Mouse (Mus musculus) erythroblast, adult 5-6 weeks (primary cell): ENCODE measurements at regions not wholly inside any gene's neighbourhood (a gene's known extent, or its start where the extent isn't known, plus 50 kb on each side); places are given as distances from the start of the nearest gene placed in this dataset.

Experiments used
- ATAC-seq: replicated peaks from 2 replicates; pipeline ENCODE4 v1.8.0; 2016; ENCODE audit warnings: moderate number of reproducible peaks, mild to moderate bottlenecking, moderate TSS enrichment, inconsistent platforms; ENCODE audit not compliant: poor library complexity, low FRiP score, severe bottlenecking

DNA sequence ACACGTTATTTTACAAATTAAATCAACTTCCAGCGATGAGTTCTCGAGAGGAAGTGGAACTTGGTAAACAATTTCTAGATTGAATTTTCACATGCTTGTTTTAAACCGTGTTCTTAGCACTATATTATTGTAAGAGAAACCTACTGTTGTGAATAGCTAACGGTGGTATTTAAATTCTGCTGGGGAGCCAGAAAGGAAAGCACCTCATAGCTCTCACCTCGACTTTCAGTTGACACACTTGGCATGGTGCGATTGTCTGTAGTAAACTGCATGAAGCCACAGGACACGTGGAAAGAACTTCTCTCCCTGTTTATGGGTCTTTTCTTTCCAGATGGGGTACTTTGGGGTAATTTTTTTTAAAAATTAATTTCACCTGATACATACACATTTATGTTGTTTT is 353.8 kb downstream of the Foxo1 start:
- ATAC-seq, result no peak

DNA sequence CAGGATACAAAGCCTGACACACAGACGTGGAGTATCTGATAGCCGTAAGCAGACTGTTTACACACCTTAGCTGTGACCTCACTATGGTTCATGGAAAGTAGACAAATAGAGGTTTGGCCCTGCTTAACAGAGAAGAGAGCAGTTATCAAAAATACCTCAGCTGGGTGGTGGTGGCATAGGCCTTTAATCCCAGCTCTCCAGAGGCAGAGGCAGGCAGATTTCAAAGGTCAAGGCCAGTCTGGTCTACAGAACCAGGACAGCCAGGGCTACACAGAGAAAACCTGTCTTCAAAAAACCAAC is 350.7 kb downstream of the Foxo1 start:
- ATAC-seq, result no peak

DNA sequence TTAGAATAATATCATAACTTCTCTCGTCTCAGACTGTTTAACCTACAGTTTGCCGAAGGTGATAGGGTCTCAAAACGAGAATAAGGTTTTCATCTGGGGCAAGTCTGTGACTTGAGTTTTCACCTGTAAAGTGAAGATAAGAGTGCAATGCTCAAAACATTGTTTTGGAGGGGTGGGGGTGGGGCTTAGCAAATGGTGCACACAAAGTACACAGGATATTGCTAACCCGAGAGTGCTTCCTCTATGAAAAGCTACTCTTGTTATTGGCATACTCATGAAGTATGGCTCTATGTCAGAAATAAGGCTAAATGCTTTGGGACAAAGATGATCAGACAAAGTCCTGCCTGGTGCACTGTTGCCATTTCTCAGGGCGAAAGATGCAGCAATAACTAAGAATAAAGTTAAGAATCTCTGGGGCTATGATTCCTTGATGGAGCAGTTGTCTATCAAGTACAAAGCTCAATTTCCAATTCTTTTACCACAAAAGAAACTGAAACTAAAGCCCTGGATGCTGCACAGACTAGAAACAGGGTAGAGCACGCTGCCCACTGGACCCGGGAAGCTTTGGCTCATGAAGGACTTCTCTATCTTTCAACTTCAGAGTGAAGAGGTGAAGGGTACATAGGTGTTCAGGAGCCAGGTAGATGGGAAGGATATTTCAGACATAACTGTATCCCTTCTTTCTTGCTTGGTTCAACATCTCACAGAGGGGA is 350.2 kb downstream of the Foxo1 start:
- ATAC-seq, result no peak

DNA sequence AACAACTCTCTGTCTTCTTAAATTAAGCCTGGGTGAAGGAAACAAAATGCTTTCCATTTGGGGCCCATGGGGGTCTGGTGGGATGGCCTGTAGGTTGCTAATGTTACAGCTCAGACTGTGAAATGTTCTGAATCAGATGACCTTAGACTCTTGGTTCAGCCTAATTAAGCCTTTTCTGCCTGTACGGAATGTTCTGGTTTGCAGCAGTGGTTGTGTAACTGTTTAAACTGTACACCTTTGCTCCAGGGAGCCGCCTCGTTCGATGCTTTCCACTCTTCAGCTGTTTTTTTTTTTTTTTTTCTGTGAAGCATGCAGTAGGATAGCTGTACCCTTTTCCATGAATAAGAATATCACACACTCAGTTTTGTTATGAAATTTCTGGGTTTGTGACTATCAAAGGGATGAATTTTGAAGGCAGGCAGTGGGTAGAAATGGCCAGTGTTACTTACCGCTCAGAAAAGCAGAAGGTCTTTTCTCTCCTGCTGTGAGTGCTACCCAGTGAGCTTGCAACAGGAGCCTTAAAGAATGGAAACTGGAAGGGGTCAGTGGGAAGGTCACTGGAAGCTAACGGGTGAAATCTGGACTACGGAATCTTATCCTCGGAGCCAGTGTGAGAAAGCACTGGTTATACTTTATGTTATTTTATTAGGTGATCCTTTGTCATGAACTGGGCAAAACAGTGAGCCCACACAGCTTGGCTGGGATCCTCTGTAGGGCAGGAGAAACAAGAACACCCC is 349.4 kb downstream of the Foxo1 start:
- no peak for ATAC-seq

DNA sequence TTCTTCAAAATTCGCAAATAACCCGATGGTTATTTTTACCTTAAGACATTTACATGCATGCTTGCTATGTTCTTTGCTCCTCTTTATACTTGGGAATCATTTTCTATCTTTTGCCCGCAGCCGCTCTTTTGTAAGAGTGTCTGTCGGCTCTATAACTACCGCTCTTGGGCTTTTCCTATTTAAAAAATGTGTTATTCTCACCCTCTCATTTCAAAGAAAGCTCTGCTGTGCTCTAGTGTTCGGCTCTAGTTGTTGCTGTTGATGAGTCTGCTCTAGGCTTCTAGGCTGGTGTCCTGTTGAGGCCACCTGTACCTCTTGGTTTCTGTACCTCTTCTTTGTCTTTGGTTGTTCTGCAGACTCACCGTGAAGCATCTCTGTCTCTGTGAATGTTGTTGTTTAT is 343.7 kb downstream of the Foxo1 start:
- no peak for ATAC-seq

DNA sequence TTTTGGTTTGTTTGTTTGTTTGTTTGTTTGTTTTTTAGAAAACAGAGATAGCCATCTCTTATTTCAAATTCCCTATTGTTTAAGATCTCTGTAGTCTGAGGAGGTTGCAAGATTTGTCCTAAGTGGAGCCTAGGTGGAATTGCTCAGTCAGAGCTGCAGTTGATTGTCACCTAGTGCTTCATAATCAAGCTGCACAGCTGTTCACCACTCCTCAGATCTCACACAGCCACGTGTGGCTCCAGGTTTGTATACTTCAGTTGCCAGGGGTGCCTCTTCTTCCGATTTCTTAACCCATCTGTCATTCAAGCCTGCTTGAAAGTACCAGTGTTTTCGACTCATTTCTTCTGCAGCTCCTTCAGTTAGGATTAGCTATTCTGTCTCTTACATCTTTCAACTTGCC is 342.3 kb downstream of the Foxo1 start:
- no peak for ATAC-seq

DNA sequence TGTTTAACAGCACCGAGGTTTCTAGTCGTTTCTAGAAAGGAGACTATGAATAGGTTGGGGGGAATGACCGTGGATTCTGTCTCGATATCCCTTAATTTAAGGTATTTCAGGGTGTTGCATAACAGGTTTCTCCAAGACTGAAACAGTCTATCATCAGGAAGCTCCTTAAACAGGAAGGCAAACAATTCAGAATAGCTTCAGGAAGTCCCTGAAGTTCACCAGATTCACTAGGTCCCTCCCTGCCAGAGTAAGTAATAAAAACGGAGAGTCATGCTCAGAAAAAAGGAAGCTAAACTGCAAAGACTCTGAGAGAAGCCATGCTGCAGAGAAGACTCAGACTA is 339.9 kb downstream of the Foxo1 start:
- no peak for ATAC-seq

DNA sequence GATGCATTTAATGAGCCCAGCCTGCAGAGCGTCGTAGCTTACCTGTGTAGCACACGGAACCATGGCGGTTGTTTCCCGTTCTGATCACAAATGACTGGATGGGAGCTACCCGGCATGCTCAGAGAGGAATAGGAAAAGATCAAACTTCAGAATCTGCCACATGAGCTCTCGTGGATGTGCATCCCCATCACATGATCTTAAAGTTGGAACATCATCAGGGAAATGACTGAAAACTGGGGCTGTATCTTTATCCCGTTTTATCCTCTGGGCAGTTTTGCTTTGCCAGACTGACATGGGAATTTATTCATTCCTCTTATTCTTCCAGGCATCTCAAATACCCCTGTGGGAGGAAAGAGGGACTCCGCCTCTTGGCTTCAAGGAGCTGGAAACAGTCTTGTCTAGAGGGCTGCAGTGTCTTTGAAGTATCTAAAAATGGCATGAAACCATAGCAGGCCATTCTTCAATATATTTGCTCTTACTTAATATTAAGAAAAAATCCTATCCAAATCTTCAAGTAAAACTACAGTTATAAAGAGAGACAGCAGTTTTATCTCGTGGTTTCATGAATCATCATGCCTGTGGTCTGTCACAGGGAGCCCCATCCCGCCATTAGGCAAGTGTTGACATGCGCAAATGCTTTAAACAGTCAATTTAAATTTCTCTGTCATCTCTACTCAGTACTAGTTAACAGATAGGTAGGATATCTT is 339.4 kb downstream of the Foxo1 start:
- no peak for ATAC-seq

DNA sequence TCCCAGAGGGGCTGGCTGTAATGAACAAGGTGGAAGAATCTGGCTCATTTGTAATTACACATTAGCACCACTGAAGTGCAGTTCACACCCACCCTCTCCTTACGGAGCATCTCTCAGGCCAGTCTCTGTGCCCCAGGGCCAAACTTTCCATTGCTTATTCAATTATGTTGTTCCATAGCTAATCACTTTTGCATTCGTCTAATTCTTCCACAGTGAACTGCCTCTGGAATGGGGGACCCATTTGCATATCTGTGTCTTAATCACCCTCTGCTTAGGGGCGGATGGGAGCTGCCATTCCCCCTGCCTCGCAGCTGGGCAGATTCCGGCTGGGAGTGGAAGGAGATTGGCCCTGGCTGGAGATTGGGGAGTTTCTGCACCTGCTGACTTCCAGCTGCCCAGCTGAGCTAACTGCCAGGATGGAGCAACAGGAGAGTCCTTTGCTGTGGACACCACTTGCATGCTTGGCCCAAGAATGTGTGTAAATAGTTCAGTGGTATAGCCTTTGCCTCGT is 337.2 kb downstream of the Foxo1 start:
- no peak for ATAC-seq

DNA sequence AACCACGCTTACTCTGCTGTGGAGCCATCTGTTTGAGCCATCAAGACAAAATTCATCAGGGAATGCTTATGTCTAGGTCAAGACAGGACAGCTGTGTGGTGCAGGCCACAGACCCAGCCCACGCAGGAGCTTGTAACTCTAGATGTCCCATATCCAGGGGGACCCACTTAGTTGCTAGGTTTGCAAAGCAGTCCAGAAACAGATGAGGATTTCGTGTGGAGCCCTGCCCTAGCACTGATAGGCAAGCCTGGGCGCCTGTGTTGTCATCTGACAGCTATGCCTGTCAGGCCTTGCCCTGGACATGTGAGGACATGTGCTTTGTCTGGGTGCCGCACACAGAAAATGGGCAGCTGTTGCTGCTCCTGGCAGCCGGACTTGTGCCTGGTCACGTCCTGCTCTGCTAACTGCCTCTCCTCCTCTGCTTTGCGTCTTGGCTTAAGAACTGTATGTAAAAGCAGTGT is 335.1 kb downstream of the Foxo1 start:
- ATAC-seq, result no peak

DNA sequence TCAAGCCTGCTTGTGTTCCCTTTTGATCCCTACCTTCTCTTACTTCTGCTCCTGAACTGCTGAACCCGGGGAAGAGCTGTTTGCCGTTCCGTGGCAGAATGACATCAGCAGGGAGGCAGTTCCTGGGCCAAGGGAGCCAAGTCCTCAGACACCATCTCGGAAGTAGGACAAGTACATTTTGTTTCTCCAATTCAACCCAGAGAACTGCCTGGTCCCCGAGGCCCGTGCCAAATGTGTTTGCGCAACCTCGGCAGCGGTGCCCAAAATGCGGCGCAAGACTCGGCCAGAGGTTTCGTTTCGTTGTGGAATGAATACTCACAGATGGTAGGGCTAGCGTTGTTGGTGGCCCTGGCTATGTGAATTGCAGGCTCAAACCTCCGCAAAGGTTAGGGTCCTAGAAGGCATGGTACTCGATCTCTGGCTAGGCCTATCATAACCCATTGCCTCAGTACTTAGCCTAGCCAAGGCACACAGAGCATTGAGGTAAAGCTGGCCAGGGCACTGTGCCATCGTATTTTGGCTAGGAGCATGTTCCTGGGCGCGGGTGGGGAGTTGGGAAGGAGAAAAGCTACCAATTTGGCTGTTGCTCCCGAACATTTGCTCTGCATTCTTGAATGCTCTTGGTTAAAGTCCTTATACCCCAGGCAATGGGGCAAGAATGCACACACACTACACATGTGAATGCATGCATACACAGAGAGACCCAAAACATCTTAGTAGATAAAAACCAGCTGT is 333.0 kb downstream of the Foxo1 start:
- no peak for ATAC-seq

DNA sequence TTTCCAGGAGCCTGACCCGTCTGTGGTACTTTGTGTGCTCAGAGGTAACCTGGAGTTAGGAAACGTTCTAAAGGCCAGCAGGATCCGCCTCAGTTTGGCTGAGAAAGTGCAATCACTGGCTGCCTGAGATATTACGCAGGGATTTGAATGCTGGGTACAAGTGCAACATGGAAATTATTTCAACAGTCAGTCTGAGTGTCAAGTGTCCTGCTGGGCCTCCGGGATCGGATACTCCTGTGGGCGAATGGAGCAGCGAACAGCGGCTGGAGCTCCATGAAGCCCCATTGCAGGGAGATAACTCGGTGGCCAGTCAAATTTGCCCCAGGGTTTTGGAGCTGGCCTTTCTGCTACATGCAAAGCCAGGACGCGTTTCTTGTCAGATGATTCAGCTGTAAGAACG is 332.4 kb downstream of the Foxo1 start:
- no peak for ATAC-seq

DNA sequence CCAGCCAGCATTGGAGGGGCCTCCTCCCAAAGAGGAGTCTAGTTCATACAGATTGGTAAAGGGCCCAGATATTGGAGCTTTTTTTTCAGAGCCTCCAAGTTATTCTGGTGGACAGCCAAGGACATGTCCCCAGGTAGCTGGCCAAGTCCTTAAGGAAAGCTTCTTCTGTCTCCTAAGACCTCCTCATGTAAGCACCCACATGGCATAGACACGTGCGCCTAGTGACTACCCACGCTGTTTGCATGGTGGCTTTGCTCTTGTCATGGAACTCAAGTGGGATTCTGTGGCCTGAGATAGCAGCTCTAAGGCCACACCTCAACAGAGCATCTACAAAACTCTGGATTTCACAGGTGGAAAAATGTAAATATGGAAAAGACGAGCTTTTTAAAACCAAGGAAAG is 332.0 kb downstream of the Foxo1 start:
- no peak for ATAC-seq

DNA sequence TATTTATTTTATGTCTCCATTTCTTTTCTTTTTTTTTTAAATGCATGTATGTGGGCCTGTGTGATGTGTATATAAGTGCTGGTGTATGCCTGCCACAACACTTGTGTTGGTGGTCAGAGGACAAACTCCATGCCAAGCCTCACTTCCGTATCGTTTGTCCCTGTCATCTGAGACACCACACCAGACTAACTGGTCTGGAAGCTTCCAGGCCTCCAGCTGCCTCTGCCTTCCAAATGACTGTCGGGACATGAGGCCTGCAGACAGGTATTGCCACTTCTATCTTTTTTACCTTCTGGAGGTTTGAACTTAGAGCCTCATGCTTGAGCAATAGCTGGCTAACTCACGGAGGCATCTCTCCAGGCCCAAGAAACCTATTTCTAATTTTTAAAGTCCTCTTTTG is 318.3 kb downstream of the Foxo1 start:
- ATAC-seq, result no peak

DNA sequence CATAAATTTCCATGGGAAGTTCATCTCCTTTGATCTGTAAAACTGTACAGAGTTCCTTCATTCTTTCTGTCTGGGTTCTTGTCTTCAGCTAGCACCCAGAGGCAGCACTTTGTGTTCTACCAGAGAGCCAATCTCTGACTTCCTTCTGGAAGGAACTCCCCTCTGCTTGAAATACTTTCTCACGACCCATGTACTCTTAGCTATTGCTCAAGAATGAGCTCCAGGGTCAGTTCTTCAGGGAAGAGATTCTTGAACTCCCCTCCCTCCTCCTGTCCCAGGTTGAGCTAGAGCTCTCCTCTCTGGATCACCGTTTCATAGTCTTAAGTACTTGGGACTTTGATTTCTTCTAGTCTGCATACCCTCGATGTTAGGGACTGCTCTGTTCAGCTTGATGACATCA is 311.8 kb downstream of the Foxo1 start:
- ATAC-seq, result no peak

DNA sequence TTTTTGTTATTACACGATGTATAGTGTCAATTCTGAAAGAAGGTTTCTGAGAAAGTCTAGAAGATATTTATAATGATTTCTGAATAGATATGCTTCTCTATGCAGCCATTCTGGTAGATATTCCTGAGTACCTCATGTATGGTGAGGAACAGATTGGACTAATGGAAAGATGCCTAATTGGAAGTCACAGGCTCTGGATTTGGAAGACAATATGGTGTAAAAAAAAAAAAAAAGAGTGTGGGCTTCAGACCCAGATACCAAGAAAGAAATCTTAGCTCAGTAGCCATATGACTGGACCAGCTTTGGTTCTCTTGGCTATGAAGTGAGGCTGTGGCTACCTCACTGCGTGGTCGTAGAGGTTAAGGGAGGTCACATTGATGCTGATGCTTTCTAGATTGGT is 311.0 kb downstream of the Foxo1 start:
- no peak for ATAC-seq

DNA sequence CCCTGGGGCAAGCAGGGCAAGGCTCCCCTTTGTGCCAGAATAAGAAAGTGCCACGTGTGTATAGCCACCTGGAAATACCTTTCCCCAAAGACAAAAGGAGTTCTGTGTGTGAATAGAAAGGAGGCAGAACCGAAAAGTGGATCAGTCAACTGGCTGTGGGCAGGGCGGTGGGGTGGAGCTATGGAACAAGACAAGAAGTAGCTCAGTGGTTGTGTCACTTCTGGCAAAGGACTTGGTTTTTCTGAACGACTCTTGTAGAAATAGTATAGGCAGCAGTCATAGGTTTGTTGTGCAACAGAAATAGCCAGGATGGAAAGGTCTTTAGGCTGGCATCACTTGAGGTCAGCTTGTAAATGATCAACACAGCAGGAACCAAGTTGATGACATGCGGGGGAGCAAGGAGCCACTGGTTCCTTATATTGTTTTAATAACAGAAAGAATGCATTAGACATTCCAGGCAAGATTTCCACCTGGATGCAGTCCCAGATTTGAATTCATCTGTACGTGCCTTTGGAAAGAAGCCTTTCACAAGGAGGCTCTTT is 308.6 kb downstream of the Foxo1 start:
- ATAC-seq, result no peak

DNA sequence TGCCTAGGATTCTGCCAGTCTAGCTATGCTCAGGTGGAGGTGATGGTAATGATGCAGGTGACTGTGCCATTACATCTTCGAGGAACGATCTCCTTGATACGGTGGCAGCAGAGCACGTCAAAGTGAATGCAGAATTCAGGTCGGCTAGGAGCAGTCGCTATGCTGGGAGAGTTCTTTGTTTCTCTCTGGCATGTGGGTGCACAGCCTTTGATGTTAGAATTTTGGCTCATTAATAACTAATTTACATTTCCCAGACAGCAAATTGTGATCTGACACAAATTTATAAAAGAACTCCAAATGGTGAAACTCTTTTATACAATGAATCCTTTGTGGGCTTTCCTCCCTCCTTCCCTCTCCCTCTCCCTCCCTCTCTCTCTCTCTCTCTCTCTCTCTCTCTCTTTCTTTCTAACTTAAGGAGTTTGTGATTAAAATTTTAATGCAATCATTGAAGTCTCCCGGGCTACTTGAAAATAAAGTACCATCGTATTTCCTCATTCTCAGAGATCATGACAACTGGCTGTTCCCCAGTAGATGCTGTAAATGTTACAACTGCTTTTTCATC is 307.2 kb downstream of the Foxo1 start:
- ATAC-seq, result no peak

DNA sequence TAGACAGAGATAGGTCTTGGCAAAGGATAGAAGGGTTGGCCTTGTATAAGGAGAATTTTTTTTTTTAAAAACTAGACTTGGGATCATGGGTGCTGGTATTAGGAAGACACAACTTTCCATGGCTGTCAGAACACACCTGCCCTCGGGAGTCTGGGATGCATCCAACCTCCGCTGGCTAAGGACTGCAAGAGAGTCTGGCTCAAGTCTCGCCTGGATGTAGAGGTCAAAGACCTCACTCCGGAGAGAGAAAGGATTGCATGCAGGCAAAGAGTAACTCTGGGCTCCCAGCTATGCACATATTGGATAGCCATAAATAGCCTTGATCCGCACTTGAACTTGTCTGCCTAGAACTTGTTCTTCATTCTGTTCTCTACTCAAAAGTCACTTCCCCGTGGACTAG is 306.2 kb downstream of the Foxo1 start:
- no peak for ATAC-seq

DNA sequence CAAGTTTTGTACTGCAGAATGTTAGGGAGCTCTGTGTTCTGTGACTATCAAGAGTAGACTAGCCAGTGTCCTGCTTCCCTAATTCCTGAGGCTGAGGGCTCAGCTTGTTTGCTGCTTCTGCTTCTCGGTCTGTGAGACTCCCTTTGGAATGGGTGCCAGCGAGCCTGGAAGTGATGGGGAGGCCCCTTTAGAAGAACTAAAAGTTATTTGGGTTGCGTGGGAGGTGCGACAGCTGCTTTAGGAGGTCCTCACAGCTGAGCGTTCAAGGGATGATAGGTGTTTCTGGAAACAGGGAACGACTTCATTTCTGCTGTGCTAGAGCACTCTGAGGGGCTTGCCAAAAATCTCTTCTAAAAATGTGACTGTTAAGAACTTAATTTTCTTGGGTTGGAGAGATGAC is 305.7 kb downstream of the Foxo1 start:
- no peak for ATAC-seq
